Mouse (Mus musculus): ENCODE measurements at regions not wholly inside any gene's neighbourhood (a gene's known extent, or its start where the extent isn't known, plus 50 kb on each side); places are given as distances from the start of the nearest gene placed in this dataset.

DNA sequence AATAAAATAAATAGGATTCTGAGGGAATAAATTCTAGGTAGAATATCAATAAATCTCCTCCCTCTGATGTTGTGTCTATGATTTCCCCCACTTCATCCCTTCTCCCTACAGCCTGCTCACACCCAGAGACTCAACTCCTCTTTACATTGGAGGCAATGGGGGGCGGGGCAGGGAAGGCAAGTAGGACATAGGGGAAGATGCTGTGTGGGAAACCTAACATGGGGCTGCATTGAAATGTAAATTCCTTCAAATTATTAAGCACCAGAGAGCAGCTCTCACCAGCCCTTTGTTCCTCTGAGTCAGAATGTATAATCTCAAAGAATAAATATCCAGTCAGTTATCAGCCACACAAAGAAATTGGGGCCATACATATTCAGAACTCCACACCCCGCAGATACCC is 91.6 kb downstream of the Nuf2 start:
- DNase-seq = no peak

DNA sequence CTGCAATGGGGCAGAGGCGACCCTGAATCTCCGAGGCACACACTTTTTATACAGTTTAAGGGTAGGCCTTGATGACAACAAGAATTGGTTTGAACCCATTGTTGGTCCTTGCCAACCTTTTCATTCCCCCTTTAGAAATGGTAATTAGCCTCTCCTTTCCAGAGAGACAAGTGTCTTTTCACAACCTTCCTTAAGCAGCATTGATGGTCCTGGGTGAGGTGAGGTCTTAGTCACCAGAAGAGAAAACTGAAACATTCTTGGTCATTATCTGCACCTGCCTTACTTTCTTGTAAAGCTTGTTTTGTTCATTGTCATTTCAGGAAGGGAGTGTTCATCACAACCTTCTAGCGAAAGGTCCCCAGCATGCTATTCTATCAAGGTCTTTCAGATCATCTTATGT is 93.3 kb downstream of the Nuf2 start:
- no peak for DNase-seq

DNA sequence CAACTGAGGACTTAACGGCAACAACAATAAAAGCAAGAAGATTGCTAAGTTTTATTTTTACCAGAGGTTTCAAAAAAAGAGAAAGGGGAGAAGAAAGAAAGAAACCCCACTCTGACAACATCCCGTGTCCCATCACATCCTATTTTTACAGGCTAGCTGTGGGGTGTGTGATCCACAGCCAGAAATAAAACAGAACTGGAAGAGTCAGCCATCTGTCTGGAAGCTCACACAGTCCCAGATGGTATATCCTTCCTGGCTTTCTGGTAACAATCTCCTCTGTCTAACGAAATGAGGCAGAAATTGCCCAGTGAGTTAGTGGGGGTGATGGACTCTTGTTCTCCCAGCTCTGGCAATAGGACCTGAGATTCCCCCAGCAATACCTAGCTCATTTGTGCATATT is 108.9 kb downstream of the Nuf2 start:
- peak; percentile 85 for DNase-seq

- peak; percentile 10 for DNase-seq
These were observed 109.6 kb downstream of the Nuf2 start for GRCm38 (mm10) chr1:169421671-169422070.

- DNase-seq = no peak
These were observed 112.6 kb downstream of the Nuf2 start for GRCm38 (mm10) chr1:169418665-169419045.

GRCm38 (mm10) chr1:169417979-169418664 is 113.1 kb downstream of the Nuf2 start:
- DNase-seq = no peak

DNA sequence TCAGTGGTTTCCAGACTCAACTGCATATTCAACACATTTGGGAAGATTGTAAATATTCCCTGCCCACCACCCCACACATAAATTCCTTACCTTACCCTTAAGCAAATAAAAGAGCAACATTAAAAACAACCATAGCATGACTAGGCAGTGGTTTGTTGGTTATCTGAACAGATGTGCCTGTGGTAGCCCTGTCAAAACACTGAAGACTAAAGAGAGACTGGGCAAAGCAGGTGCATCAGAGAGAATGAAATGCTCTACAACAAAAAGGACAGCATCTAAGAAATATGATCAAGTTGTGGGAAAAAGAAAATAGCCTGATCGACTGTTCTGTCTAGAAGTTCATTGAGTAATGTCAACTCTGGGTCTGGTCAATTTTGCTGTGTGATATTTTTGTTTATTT is 114.6 kb downstream of the Nuf2 start:
- no peak for DNase-seq

GRCm38 (mm10) chr1:169408120-169408519 is 123.1 kb downstream of the Nuf2 start:
- no peak for DNase-seq

- no peak for DNase-seq
These were observed 130.4 kb downstream of the Nuf2 start for GRCm38 (mm10) chr1:169400841-169401240.

DNA sequence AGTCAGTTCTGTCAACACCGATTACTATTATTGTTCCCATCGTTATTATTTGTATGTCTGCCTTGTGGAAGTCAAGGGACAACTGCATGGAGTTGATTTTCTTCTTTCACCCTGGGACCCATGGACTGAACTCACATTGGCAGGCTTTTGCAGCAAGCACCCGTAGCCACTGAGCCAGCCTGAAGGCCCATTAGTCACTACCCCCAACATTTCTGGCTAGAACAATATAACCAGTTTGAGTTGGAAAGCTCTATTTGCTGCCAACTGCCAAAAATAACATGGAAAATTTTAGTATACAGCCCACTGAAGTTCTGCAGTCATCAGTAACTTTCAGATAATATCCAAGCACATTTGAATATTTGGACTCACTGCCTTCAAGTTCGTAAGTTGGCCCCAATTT is 133.9 kb downstream of the Nuf2 start:
- DNase-seq = no peak

DNA sequence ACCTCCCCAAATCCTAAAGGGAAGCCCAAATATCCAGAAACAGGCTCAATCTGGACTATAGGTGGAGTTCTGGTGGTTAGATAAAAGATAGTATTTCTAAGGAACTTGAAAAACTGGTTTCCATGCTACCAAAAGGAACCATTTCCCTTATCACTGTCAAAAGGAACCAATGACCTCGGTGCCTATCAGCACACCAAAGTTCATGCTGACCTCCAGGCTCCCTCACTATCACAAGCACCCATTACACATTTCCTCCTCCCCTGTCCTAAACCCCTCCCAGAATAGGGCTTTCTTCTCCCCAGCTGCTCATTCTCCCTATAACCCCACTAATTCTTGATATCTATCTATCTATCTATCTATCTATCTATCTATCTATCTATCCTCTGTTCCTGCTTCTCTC is 144.2 kb downstream of the Nuf2 start:
- no peak for DNase-seq

DNA sequence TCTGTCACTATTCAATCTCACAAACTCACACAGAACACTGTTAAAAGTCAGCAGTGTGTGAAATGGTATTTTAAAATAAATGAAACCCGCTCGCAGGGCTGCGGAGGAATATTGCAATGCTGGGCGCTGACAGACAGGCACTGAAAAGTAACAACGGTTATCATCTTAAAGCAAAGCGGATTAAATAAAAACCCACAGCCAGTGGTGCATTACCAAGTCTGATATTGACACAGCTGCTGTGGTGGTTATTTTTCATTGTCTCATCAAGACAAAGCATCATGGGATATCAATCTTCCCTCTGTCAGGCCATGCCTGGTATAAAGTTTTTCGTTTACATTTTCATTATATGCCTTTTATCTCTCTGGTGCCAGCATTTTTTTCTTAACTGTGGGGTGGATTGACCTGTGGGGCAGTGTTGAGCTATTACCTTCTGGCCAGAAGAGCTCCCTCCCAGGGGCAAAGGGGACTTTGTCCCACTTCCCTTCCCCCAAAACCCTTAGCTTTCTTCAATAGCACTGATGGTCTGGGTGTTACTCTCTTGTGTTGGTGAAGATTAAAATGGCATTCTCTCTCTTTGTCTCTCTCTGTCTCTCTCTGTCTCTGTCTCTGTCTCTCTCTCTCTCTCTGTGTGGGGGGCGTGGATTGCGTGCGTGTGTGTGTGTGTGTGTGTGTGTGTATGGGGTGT is 145.4 kb downstream of the Nuf2 start:
- DNase-seq = no peak

DNA sequence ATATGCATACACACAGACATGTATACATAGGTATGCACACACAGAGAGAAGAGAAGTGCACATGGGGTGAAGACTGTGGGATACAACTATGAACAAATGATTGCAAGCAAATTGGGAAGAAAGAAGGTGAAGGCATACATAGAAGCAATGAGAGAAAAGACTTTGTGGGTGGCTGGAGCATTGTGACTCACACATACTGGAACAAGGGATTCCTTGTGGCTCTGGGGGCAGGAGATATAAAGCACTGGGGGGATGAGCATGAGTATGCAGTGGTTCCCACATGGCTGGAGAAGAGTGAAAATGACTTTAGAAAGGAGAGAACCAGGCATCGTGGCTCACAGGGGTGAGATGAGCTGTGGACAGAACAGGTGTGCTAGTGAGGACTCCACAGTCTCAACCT is 156.6 kb downstream of the Nuf2 start:
- peak; percentile 14 for DNase-seq

DNA sequence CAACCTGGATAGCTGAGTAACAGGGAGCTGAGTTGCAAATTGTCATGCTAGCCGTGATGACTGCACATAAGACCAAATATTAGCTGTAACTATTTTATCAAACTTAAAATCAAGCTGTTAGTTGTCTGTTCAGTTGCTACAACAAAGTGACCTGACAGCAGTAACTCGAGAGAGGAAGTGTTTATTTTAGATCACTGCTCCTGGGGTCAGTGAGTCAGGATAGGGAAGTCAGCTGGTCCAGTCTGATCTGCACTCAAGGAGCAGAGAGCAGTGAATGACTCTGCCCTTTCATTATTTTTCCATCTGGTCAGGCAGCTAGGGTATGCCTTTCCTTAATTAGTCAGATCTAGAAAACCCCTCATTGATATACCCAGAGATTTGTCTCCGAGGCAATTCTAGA is 162.5 kb downstream of the Nuf2 start:
- DNase-seq = no peak

- no peak for DNase-seq
These were observed 163.3 kb downstream of the Nuf2 start for GRCm38 (mm10) chr1:169367772-169368501.

DNA sequence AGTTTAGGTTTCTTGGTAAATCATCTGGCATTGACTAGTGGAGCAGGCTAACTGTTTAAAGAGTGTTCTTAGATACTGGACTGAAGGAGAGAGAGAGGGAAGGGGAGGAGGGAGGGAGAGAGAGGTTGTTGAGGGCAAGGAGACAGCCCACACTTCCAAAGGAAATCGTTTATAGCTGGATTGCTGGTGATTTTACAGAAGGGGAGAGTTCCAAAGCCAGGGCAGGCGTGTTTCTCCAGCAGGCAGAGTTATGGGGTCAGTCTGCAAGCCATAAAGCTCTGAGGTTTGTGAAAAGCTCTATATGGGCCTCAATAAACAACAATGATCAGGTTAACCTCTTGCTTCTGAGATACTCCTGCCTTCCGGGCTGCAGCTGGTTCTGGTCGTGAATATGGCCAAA is 163.9 kb downstream of the Nuf2 start:
- DNase-seq = no peak

DNA sequence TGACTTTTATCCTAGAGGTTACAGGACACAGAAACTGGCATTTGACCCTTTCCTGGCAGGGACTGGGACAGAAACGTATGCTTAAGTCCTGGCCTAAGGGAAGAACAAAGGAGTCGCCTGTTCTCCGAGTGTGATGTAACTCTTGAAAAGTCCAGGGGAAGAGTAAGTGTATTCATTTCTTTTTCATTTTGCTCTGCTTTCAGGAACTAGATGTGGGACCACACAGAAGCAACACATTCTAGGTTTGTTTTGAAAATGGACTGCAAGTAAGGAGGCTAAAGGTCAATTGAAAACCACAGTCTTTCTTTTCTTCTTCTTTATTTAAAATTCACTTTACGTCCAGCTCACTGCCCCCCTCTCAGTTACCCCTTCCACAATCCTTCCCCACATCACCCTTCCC is 168.7 kb downstream of the Nuf2 start:
- DNase-seq = no peak

GRCm38 (mm10) chr1:169357652-169358241 is 173.5 kb downstream of the Nuf2 start:
- no peak for DNase-seq

DNA sequence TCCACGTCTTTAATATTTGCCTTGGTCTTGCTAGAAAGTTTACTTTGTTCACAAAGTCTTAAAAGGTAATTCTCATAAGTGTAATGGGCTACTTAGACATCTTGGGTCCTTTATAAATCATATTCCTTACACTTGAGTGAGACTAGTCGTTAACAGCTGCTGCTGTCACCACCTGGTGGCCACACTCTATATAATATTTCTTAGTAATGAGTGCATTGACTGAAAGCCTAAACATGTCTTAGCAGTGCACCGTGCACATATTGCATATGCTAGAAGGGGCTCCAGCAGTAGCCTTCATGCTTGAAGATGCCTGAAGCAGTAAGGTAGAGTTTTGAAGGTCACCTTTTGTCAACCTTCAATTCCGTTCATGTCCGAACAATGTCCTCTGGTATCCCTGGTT is 177.2 kb downstream of the Nuf2 start:
- no peak for DNase-seq

GRCm38 (mm10) chr1:169347692-169348091 is 183.6 kb downstream of the Nuf2 start:
- peak; percentile 20 for DNase-seq

- DNase-seq = peak; percentile 23
These were observed 184.4 kb downstream of the Nuf2 start for GRCm38 (mm10) chr1:169346876-169347275.

GRCm38 (mm10) chr1:169341131-169341530 is 190.1 kb downstream of the Nuf2 start:
- no peak for DNase-seq

- DNase-seq = no peak
These were observed 192.8 kb downstream of the Nuf2 start for GRCm38 (mm10) chr1:169338461-169338860.

DNA sequence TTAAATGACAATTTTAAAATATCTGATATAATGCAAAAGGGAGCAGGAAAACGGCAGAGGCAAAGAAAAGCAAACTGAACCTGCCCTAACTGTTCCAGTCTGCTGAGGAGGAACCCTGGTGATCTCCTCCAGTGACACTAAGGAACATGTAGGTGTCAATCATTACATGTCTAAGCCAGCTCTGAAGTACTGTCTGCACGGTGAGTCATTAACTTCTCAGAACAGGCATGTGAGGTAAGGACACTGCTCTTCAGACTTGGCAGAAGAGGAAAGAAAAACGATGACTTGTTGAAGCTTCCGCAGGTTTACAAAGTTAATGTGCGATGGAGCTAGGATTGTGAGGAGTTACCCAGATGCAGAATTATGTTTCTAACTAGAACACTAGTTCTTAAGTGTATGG is 199.1 kb downstream of the Nuf2 start:
- DNase-seq = no peak
